Mouse (Mus musculus): ENCODE measurements around the gene Gemin4. TPM values are rescaled to one million over a fixed set of nuclear protein-coding genes. Genes with fewer than 3 reads are reported as not detected.
A peak's percentile ranks its signal among the peaks of the same experiment; 100 is the strongest.

Gene Gemin4
- polyA plus RNA-seq, 1 experiment from 2014 or later = 7.5 TPM

- Histone ChIP-seq H3K36me3 (ENCODE audit: control insufficient read depth, insufficient read depth) (peaks cover 14% of the 10 kb centered on the region; the same call in 1 of the 2 replicates), H3K27ac (ENCODE audit: low read depth, low read length) (no peak overlapping the region), H3K9me3 (ENCODE audit: control insufficient read depth) (no peaks in the 10 kb centered on the region), H3K9ac (ENCODE audit: low read depth, low read length) (no peak overlapping the region), H3K4me2 (replicated peaks; ENCODE audit: low read depth) (no peak overlapping the region), H3K27me3 (replicated peaks; ENCODE audit: control insufficient read depth, insufficient read depth, low read length) (no peaks in the 10 kb centered on the region), H3K4me1 (replicated peaks; ENCODE audit: control insufficient read depth, insufficient read depth, low read length) (no peaks in the 10 kb centered on the region), H3K4me3 (ENCODE audit: low read depth, low read length) (no peak overlapping the region)
- 79% methylated on average over 3 of the region's 3 CpGs for WGBS
- ATAC-seq = no peak
- TF ChIP-seq CTCF (IDR thresholded peaks at IDR 0.05; ENCODE audit: low read depth) = no peak
Measured at GRCm38 (mm10) chr11:76168976-76169375, 48.5 kb downstream of the Gemin4 start.

GRCm38 (mm10) chr11:76167079-76167765, 50.2 kb downstream of the Gemin4 start:
- Histone ChIP-seq H3K27ac (ENCODE audit: low read depth, low read length) (no peak overlapping the region), H3K4me1 (replicated peaks; ENCODE audit: control insufficient read depth, insufficient read depth, low read length) (no peaks in the 10 kb centered on the region), H3K4me2 (replicated peaks; ENCODE audit: low read depth) (no peak overlapping the region), H3K4me3 (ENCODE audit: low read depth, low read length) (no peak overlapping the region), H3K27me3 (replicated peaks; ENCODE audit: control insufficient read depth, insufficient read depth, low read length) (no peaks in the 10 kb centered on the region), H3K9ac (ENCODE audit: low read depth, low read length) (no peak overlapping the region), H3K36me3 (ENCODE audit: control insufficient read depth, insufficient read depth) (peaks cover 15% of the 10 kb centered on the region), H3K9me3 (ENCODE audit: control insufficient read depth) (no peaks in the 10 kb centered on the region)
- WGBS = 18% methylated on average over 5 of the region's 5 CpGs
- ATAC-seq = peak; percentile 19; the same call in 1 of the 2 replicates
- peak; percentile 82 for TF ChIP-seq CTCF (IDR thresholded peaks at IDR 0.05; ENCODE audit: low read depth)

- no peaks in the 10 kb centered on the region for H3K9me3 ChIP-seq (ENCODE audit: control insufficient read depth)
- ATAC-seq = no peak
Measured at GRCm38 (mm10) chr11:76166657-76167056, 50.8 kb downstream of the Gemin4 start.

More at GRCm38 (mm10) chr11:76166657-76167056, 50.8 kb downstream of the Gemin4 start:
- H3K27ac ChIP-seq (ENCODE audit: low read depth, low read length) = no peak overlapping the region
- H3K9ac ChIP-seq (ENCODE audit: low read depth, low read length) = no peak overlapping the region
- peaks cover 13% of the 10 kb centered on the region for H3K36me3 ChIP-seq (ENCODE audit: control insufficient read depth, insufficient read depth)
- no peaks in the 10 kb centered on the region for H3K27me3 ChIP-seq (replicated peaks; ENCODE audit: control insufficient read depth, insufficient read depth, low read length)
- TF ChIP-seq CTCF (IDR thresholded peaks at IDR 0.05; ENCODE audit: low read depth) = no peak
- H3K4me2 ChIP-seq (replicated peaks; ENCODE audit: low read depth) = no peak overlapping the region
- H3K4me3 ChIP-seq (ENCODE audit: low read depth, low read length) = no peak overlapping the region
- no peaks in the 10 kb centered on the region for H3K4me1 ChIP-seq (replicated peaks; ENCODE audit: control insufficient read depth, insufficient read depth, low read length)
- 85% methylated on average over 4 of the region's 4 CpGs for WGBS

Other genes with a start within 250 kb of the Gemin4 start
- gene 1700016K19Rik, start 217.8 kb downstream of the Gemin4 start, polyA plus RNA-seq (2015; fragmentation: Nextera tagmentation; extraction: Ambion mirVana) = 0.17 TPM in 1 of 2 replicates, not detected in the other
- 24.2 and 26.8 TPM in 2 replicates for gene Rflnb, start 189.9 kb downstream of the Gemin4 start, polyA plus RNA-seq (2015; fragmentation: Nextera tagmentation; extraction: Ambion mirVana)
- gene Vps53, start 38.0 kb downstream of the Gemin4 start, polyA plus RNA-seq (2015; fragmentation: Nextera tagmentation; extraction: Ambion mirVana) = 43.3 and 44.8 TPM in 2 replicates
- gene Fam57a, start 38.0 kb downstream of the Gemin4 start, polyA plus RNA-seq (2015; fragmentation: Nextera tagmentation; extraction: Ambion mirVana) = 15.5 and 19.9 TPM in 2 replicates
- 0.65 and 0.86 TPM in 2 replicates for gene Dbil5, start 56 bp downstream of the Gemin4 start, polyA plus RNA-seq (2015; fragmentation: Nextera tagmentation; extraction: Ambion mirVana)
- gene Mrm3, start 26.1 kb upstream of the Gemin4 start, polyA plus RNA-seq (2015; fragmentation: Nextera tagmentation; extraction: Ambion mirVana) = 8.4 and 8.9 TPM in 2 replicates
- gene Glod4, start 26.1 kb upstream of the Gemin4 start, polyA plus RNA-seq (2015; fragmentation: Nextera tagmentation; extraction: Ambion mirVana) = 68.9 and 77.2 TPM in 2 replicates
- 14.9 and 15.9 TPM in 2 replicates for gene Nxn, start 181.5 kb upstream of the Gemin4 start, polyA plus RNA-seq (2015; fragmentation: Nextera tagmentation; extraction: Ambion mirVana)
- 95.2 and 96.0 TPM in 2 replicates for gene Timm22, start 189.3 kb upstream of the Gemin4 start, polyA plus RNA-seq (2015; fragmentation: Nextera tagmentation; extraction: Ambion mirVana)

Measured in intestine, postnatal 0 days (tissue).